Mouse (Mus musculus) hematopoietic stem cell, adult 5-6 weeks (primary cell): ENCODE data around the gene Mtif2. TPM values are rescaled to one million over a fixed set of nuclear protein-coding genes. Genes with fewer than 3 reads are reported as not detected.
A peak's percentile ranks its signal among the peaks of the same experiment; 100 is the strongest.
"Not testable (repeated sequence)": the region's sequence is repeated elsewhere in the genome, so short reads cannot be mapped to it uniquely, and the experiment has no call there.

Experiments
- ATAC-seq, 2 experiments: fragments of 125-278 bp in 1 of 2; replicated peaks in 1 of 2; 2 replicates each; pipeline ENCODE4 v1.8.0; 2016 to 2017; ENCODE audit warnings: inconsistent platforms in 2 of 2, mild to moderate bottlenecking in 2 of 2, moderate number of reproducible peaks in 2 of 2, low read depth in 1 of 2, moderate TSS enrichment in 1 of 2; ENCODE audit not compliant: low FRiP score in 2 of 2, poor library complexity in 2 of 2, severe bottlenecking in 2 of 2, insufficient read depth in 1 of 2, low TSS enrichment in 1 of 2
- total RNA-seq: library from RNA; stranded (forward); fragments of 172-1452, 232-1000 nt; gene quantifications from 2 replicates; pipeline ENCODE4 v1.2.3, GENCODE M21; 2017

The Mtif2 gene
- total RNA-seq = 66.2 and 80.5 TPM in 2 replicates

- ATAC-seq = peak; percentile 79 to 95
Observed at GRCm38 (mm10) chr11:29525988-29526794, at the start of gene Mtif2. TSS of gene Mtif2 (plus strand) at chr11:29526408.

- ATAC-seq = no peak
Observed at GRCm38 (mm10) chr11:29493135-29493534, 33.1 kb upstream of the Mtif2 start.

- no peak for ATAC-seq
Observed at GRCm38 (mm10) chr11:29496962-29497361, 29.2 kb upstream of the Mtif2 start.

- no peak for ATAC-seq
Observed at GRCm38 (mm10) chr11:29503948-29504893, 22.0 kb upstream of the Mtif2 start.

DNA sequence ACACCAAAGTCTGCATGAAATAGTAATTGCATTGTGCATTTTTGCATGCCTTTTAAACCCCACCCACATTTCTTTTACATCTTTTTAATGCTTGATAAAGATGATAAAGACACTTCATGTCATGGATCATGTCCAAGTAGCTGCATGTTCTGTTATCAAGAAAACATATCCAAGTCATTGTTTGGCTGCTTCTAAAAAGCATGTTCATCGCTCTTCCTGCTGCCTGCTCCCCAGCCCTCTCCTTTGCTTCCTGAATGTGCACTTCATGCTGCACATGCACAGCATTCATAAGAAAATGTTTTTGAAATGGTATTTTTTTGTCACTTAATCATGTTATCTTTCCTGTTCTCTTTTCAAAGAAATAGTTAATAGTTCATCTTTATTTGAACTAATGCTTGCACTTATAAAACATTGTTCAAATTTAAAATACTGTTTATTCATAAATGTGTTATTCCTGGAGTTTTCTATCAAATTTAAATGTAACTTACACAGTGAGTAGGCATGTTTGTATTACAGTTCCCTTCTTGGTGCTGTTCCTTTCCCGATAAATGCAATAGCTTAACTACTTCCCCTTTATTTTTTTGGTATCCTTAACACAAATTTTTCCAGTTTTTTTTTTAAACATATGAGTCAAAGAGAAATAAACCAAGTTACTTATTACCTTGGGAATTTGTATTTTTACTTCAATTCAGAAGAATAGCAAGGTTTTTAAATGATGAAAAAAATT lies 21.1 kb upstream of the Mtif2 start:
- no peak for ATAC-seq

GRCm38 (mm10) chr11:29509421-29509820 lies 16.8 kb upstream of the Mtif2 start:
- ATAC-seq = no peak

- no peak for ATAC-seq
Observed at GRCm38 (mm10) chr11:29512818-29513535, 13.2 kb upstream of the Mtif2 start.

- peak; percentile 63 for ATAC-seq
Observed at GRCm38 (mm10) chr11:29514325-29514681, 11.9 kb upstream of the Mtif2 start.

- peak; percentile 99 to 100 for ATAC-seq
Observed at GRCm38 (mm10) chr11:29514682-29515412, 11.4 kb upstream of the Mtif2 start, which contains the start of gene Prorsd1. TSS of gene Prorsd1 (minus strand) at chr11:29515033.

GRCm38 (mm10) chr11:29538201-29538600 lies 12.0 kb downstream of the Mtif2 start:
- no peak for ATAC-seq

- no peak for ATAC-seq
Observed at GRCm38 (mm10) chr11:29544225-29544945, 18.2 kb downstream of the Mtif2 start.

GRCm38 (mm10) chr11:29545150-29545752 lies 19.0 kb downstream of the Mtif2 start:
- not testable (repeated sequence) for ATAC-seq

DNA sequence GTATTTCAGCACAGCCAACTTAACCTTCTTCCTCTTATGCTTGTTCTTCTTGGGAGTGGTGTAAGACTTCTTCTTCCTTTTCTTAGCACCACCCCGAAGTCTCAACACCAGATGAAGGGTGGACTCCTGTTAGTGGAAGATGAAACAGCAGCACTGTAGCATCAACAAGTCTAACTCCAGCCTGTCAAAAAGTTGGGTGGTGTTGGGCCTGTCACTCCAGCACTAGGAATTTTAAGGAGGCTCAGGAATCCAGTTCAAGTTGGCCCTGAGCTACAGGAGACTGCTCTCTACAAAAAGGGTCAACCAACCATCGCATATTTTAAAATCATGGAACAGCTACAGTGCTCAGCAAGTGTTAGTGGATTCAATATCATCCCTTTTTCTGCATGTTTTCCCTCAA lies 20.1 kb downstream of the Mtif2 start:
- ATAC-seq = not testable (repeated sequence)

GRCm38 (mm10) chr11:29546762-29547161 lies 20.6 kb downstream of the Mtif2 start:
- ATAC-seq = no peak

DNA sequence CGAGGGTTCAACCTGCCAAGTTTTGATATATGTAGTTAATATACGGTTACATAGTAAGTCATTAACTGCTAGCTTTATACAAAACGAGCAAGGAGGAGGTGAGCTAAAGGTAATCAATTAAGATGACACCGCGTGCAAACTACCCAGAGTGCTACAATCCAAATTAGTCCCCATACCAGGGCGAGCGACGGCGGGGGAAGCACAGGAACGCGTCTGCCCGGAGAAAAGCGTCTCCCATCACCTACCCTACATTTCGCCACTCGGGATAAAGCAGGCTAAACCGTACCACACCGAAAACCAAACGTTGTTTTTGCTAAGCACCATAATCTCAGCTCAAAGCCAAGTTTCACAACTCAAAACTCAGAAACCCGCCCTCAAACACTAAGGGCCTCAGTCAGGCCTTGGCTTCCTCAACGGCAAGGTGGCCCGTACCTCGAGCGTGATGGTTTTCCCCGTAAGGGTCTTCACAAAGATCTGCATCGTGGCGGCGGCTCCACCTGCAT lies 21.1 kb downstream of the Mtif2 start:
- peak in 1 of 2 experiments; percentile 6; a peak in 3 of 4 replicates for ATAC-seq
